Mouse (Mus musculus) effector memory CD4-positive, alpha-beta T cell, adult 5 months (primary cell): Measurements from ENCODE around the gene Comtd1. TPM values are rescaled to one million over a fixed set of nuclear protein-coding genes. Genes with fewer than 3 reads are reported as not detected.

Experiments used
- polyA plus RNA-seq: library from polyadenylated mRNA; unstranded; fragments of 100-300 nt; shearing (Covaris generic); gene quantifications from one replicate; pipeline ENCODE4 v1.2.1, GENCODE M21; 2017

Comtd1 gene
- polyA plus RNA-seq, result 13.7 TPM

GRCm38 (mm10) chr14:21848166-21849154, at the start of gene Comtd1:
Comtd1 (minus strand) TSS chr14:21848977.

GRCm38 (mm10) chr14:21824938-21825337, 23.8 kb downstream of the Comtd1 start, which contains the start of gene Vdac2:
Vdac2 (plus strand) TSS chr14:21825238.

Other genes starting within 250 kb of the Comtd1 start
- not detected for gene Dupd1, start 134.4 kb downstream of the Comtd1 start, polyA plus RNA-seq
- 36.5 TPM for gene Samd8, start 98.4 kb downstream of the Comtd1 start, polyA plus RNA-seq
- 0.61 TPM for gene Dusp13, start 97.8 kb downstream of the Comtd1 start, polyA plus RNA-seq
- 117 TPM for gene Vdac2, start 23.7 kb downstream of the Comtd1 start, polyA plus RNA-seq
- 0.09 TPM for gene Zfp503, start 140.6 kb upstream of the Comtd1 start, polyA plus RNA-seq
- gene Lrmda, start 170.7 kb upstream of the Comtd1 start, polyA plus RNA-seq, result not detected